Mouse (Mus musculus) bone marrow, adult 2 months (tissue): ENCODE measurements around the gene Pou3f3. TPM values are rescaled to one million over a fixed set of nuclear protein-coding genes. Genes with fewer than 3 reads are reported as not detected.

Experiments
- H3K27ac ChIP-seq: fragments of 200-500 bp; 2 replicates; pipeline ENCODE4 v1.5.1; 2012; ENCODE audit warnings: low read depth, mild to moderate bottlenecking, control low read depth, inconsistent platforms, low read length; ENCODE audit not compliant: control insufficient read depth, poor library complexity, insufficient read depth
- H3K4me1 ChIP-seq: fragments of 200-500 bp; 2 replicates; pipeline ENCODE4 v1.6.1; 2011; ENCODE audit warnings: low read length; ENCODE audit not compliant: control insufficient read depth, insufficient read depth
- H3K4me3 ChIP-seq: fragments of 200-500 bp; replicated peaks from 2 replicates; pipeline ENCODE3; 2011; ENCODE audit warnings: mild to moderate bottlenecking, low read depth, low read length, control low read depth; ENCODE audit not compliant: control insufficient read depth
- CTCF ChIP-seq: fragments of 200-500 bp; IDR thresholded peaks from 2 replicates; pipeline ENCODE4 v1.5.1; 2011; ENCODE audit warnings: low read length, control low read depth; ENCODE audit not compliant: control insufficient read depth, insufficient read depth
- POLR2A ChIP-seq: fragments of 200-500 bp; IDR thresholded peaks from 2 replicates; pipeline ENCODE4 v1.6.1; 2011; ENCODE audit warnings: low read depth, mild to moderate bottlenecking, control low read depth, low read length, borderline replicate concordance; ENCODE audit not compliant: control insufficient read depth
- WGBS: fragments of 180-500 bp; shearing (Covaris S2); methylation state at CpG from one replicate; pipeline ENCODE4 v1.1.7; 2018; 5-methylcytosine and 5-hydroxymethylcytosine counted together
- polyA plus RNA-seq: library from polyadenylated mRNA; stranded (reverse); fragments of >200 nt; gene quantifications from 2 replicates; pipeline ENCODE4 v1.2.4, GENCODE M21; 2011; ENCODE audit warnings: low replicate concordance; ENCODE audit not compliant: missing spikeins, insufficient read depth, insufficient read length

Pou3f3 gene
- polyA plus RNA-seq, 1 experiment, result 0.80 TPM

DNA sequence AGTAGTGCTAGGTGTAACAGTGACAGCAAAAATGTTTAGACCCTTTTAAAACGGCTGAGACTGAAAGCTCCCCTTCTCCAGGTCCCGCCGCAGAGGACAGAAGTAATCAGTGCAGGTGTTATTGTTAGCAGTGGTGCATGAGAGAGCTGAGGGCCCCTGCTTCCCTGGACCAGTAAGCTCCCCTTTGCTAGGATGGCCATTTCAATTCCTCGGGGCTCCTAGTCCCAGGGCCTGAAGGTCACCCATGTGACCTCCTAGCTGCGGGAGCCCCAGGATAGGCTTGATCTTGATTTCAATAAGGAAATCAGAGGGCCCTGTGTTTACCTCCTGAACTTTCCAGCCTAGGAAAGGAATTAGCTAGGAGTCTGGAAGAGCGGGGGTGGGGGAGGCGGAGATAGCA is 7.9 kb downstream of the Pou3f3 start:
- H3K27ac ChIP-seq, result no peak overlapping the region
- no peaks in the 10 kb centered on the region; the same call in 1 of the 2 replicates for H3K4me1 ChIP-seq
- H3K4me3 ChIP-seq, result no peak overlapping the region
- WGBS, result 7% methylated on average over 7 of the region's 7 CpGs
- no peak for TF ChIP-seq CTCF
- TF ChIP-seq POLR2A, result no peak

DNA sequence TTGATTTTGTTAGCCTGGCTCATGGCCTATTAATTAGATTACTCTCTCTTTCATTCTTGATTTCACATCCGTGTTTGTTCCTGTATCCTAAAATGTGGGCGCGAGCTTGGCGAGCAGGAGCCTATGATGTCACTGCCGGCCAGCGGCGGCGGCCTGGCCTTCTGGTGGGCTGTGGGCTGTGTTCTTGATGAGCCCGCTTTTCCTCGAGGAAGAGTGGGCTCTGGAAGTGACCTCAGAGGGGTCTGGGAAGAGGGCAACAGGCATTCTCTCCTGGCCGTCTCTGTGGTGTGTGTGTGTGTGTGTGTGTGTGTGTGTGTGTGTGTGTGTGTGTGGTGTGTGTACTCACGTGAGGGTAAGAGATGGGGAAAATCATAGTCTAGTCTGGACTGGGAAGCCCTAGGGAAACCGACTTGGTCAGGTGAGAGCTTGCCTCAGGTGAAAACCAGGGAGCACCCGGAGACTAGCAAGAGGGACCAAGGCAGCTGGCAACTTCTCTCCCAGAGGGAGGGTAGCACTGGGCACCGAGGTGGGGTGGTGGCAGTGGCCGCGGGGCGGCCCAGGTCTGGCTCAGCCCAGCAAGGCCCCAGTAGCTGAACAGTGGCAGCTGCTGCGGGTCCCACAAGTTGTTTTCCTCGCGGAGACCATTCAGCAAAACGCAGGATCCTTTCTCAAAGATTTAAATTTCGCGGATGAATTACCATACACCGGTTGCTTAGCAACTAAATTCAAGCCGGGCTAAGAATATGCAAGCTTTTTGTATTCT is 8.5 kb downstream of the Pou3f3 start:
- Histone ChIP-seq H3K4me1 (no peaks in the 10 kb centered on the region; the same call in 1 of the 2 replicates), H3K27ac (no peak overlapping the region), H3K4me3 (no peak overlapping the region)
- WGBS, result 4% methylated on average over 26 of the region's 26 CpGs
- TF ChIP-seq CTCF, result no peak
- TF ChIP-seq POLR2A, result no peak

DNA sequence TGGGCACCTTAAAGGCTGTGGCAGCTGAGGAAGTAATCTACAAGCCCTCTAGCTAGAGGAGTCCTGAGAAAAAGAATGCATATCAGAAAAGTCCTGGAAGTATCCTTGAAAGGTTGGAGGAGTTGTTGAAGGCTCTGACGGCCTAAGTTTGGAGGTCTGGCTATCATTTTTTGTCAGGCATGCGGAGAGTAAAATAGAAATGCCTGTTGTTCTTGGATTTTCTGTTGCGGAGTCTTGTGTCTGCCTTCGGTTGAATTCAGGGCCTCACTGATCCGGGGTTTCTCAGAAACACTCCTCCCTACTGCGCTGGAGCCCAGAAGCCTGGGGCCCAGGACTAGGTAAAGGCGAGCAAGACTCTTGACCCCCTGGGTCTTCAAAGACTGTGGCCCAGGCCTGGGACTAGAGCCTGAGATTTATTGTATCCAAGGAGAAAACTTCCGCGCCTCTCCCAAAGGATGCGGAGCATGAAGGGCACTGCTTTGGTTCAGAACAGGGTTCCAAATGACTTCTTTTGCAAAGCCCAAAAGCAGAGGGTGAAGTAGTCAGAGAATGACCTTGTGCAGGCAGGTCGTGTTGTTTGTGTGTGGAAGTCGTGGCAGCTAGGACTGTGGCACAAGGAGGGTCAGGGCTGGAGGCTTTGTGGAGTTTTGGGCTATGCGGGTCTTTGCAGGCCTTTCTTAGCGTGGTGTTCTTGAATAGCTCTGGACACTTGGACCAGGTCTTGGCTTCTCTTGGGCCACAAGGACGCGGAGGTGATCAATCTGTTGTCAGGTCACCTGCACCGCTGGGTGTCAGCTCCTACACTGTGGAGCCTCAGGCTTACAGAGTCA is 9.6 kb downstream of the Pou3f3 start:
- Histone ChIP-seq H3K4me3 (no peak overlapping the region), H3K27ac (no peak overlapping the region), H3K4me1 (no peaks in the 10 kb centered on the region; the same call in 1 of the 2 replicates)
- no peak for TF ChIP-seq CTCF
- TF ChIP-seq POLR2A, result no peak
- 14% methylated on average over 17 of the region's 17 CpGs for WGBS

GRCm38 (mm10) chr1:42705811-42706160 is 10.2 kb downstream of the Pou3f3 start:
- Histone ChIP-seq H3K27ac (no peak overlapping the region), H3K4me3 (no peak overlapping the region), H3K4me1 (no peaks in the 10 kb centered on the region; the same call in 1 of the 2 replicates)
- TF ChIP-seq CTCF (no peak), POLR2A (no peak)
- WGBS, result 7% methylated on average over 8 of the region's 8 CpGs

DNA sequence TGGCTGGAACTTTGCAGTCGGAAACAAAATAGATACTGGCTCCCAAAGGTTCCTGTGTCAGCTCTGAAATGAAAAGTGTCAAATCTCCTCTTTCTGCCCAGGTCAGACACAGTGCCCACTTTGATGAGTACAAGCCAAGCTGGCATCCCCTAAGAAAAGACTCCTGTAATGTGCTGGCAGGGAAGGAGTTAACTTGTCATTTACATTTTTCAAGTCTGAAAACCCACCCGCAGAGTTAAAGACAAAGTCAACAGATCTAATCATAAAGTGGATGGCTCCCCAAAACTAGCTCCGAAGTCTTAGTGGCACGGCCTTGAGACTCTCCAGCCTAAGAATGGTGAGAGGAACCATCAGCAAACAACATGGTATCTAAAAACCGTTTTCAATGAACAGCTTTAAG is 11.6 kb downstream of the Pou3f3 start:
- TF ChIP-seq CTCF (no peak), POLR2A (no peak)
- Histone ChIP-seq H3K4me1 (no peaks in the 10 kb centered on the region; the same call in 1 of the 2 replicates), H3K27ac (no peak overlapping the region), H3K4me3 (no peak overlapping the region)
- WGBS, result 7% methylated on average over 5 of the region's 5 CpGs

GRCm38 (mm10) chr1:42707611-42708130 is 12.1 kb downstream of the Pou3f3 start:
- 9% methylated on average over 4 of the region's 4 CpGs for WGBS
- no peak overlapping the region for H3K4me3 ChIP-seq
- H3K27ac ChIP-seq, result no peak overlapping the region
- TF ChIP-seq POLR2A, result no peak
- no peak for TF ChIP-seq CTCF
- H3K4me1 ChIP-seq, result no peaks in the 10 kb centered on the region; the same call in 1 of the 2 replicates

GRCm38 (mm10) chr1:42709024-42709423 is 13.5 kb downstream of the Pou3f3 start:
- no peak overlapping the region for H3K27ac ChIP-seq
- WGBS, result 40% methylated on average over 1 of the region's 1 CpGs
- TF ChIP-seq CTCF, result no peak
- no peak for TF ChIP-seq POLR2A
- H3K4me3 ChIP-seq, result no peak overlapping the region
- H3K4me1 ChIP-seq, result no peaks in the 10 kb centered on the region
